Comparison of ENCODE assay signal across 28 mouse cellular contexts in genomic region chr19:40506965-40507364, GRCm38 (mm10). TPM values are rescaled to one million over a fixed set of nuclear protein-coding genes. Genes with fewer than 3 reads are reported as not detected.
A peak's percentile ranks its signal among the peaks of the same experiment; 100 is the strongest.
DNase-seq lines count a peak whose midpoint lies in the region; ATAC-seq and TF ChIP-seq lines count a peak whose summit lies in the region.
"Had no signal": no experiment of that assay in that cellular context is flagged by ENCODE, and none has a peak within 500 bp of the region (broad histone marks: within the 10 kb centered on the region; RNA-seq: fewer than 3 reads in every experiment).

No protein-coding gene starts in this region.

- TF ChIP-seq CTCF in liver, adult 2 months (IDR thresholded peaks at IDR 0.05; ENCODE audit: low read depth, low read length), result no peak

- H3K79me2 ChIP-seq in liver, adult 2 months (ENCODE audit: control insufficient read depth, insufficient read depth, low read length), result peaks cover 17% of the 10 kb centered on the region; the same call in 1 of the 2 replicates

- no peaks in the 10 kb centered on the region for H3K36me3 ChIP-seq in liver, adult 2 months (ENCODE audit: control insufficient read depth, insufficient read depth, low read length)
- no peaks in the 10 kb centered on the region for H3K36me3 ChIP-seq in liver, embryonic 16.5 days (ENCODE audit: control insufficient read depth, insufficient read depth)
- H3K36me3 ChIP-seq in liver, embryonic 12.5 days, result peaks cover 7% of the 10 kb centered on the region
- H3K36me3 ChIP-seq in forebrain, embryonic 13.5 days (ENCODE audit: poor library complexity, severe bottlenecking), result peaks cover 8% of the 10 kb centered on the region; the same call in 1 of the 2 replicates
- H3K36me3 ChIP-seq: embryonic facial prominence, embryonic 13.5 days; embryonic facial prominence, embryonic 15.5 days; forebrain, embryonic 10.5 days; forebrain, embryonic 15.5 days had no signal

- WGBS in liver, adult 2 months, result 17% methylated on average over 3 of the region's 3 CpGs
- WGBS in liver, embryonic 16.5 days (ENCODE audit: insufficient replicate concordance), result 84% methylated on average over 3 of the region's 3 CpGs
- 88% methylated on average over 3 of the region's 3 CpGs for WGBS in liver, embryonic 12.5 days (ENCODE audit: insufficient replicate concordance)
- 86% methylated on average over 3 of the region's 3 CpGs for WGBS in forebrain, embryonic 13.5 days

- ATAC-seq in liver, embryonic 16.5 days (ENCODE audit: low read depth), result 0 out of 2 replicates have a peak, but pooled peaks have one; percentile 9
- no peak for ATAC-seq in liver, embryonic 12.5 days
- ATAC-seq in forebrain, embryonic 13.5 days, result no peak
- ATAC-seq: CD4-positive, CD25-positive, alpha-beta regulatory T cell, adult 4 months; forebrain, embryonic 15.5 days; forebrain, postnatal 0 days had no signal

- H3K4me1 ChIP-seq in liver, adult 2 months (ENCODE audit: control insufficient read depth, insufficient read depth, low read length), result peaks cover 10% of the 10 kb centered on the region
- H3K4me1 ChIP-seq in liver, embryonic 16.5 days (ENCODE audit: control insufficient read depth, low read depth, low read length), result peaks cover 29% of the 10 kb centered on the region
- peaks cover 49% of the 10 kb centered on the region for H3K4me1 ChIP-seq in liver, embryonic 12.5 days
- peaks cover 26% of the 10 kb centered on the region for H3K4me1 ChIP-seq in brown adipose tissue, adult 24 weeks (ENCODE audit: control insufficient read depth, insufficient read depth, insufficient read length, low read length)
- peaks cover 26% of the 10 kb centered on the region for H3K4me1 ChIP-seq in forebrain, embryonic 13.5 days

- peak overlapping the region; percentile 64 for H3K27ac ChIP-seq in liver, adult 2 months (replicated peaks; ENCODE audit: insufficient read depth, low read depth, low read length)
- no peak overlapping the region for H3K27ac ChIP-seq in liver, embryonic 16.5 days (ENCODE audit: low read length)
- no peak overlapping the region for H3K27ac ChIP-seq in liver, embryonic 12.5 days
- peak overlapping the region; percentile 63; the same call in 1 of the 2 replicates for H3K27ac ChIP-seq in brown adipose tissue, adult 24 weeks (replicated peaks; ENCODE audit: low read depth, low read length)
- H3K27ac ChIP-seq in forebrain, embryonic 13.5 days, result no peak overlapping the region
- H3K27ac ChIP-seq: embryonic facial prominence, embryonic 13.5 days; embryonic facial prominence, embryonic 15.5 days; forebrain, embryonic 10.5 days; forebrain, embryonic 12.5 days; forebrain, embryonic 15.5 days had no signal

- H3K27me3 ChIP-seq in liver, adult 2 months (ENCODE audit: control insufficient read depth, insufficient read depth, low read length), result no peaks in the 10 kb centered on the region
- no peaks in the 10 kb centered on the region for H3K27me3 ChIP-seq in liver, embryonic 16.5 days (ENCODE audit: control insufficient read depth, insufficient read depth, low read depth, low read length)
- H3K27me3 ChIP-seq in liver, embryonic 12.5 days (replicated peaks), result no peaks in the 10 kb centered on the region
- H3K27me3 ChIP-seq in forebrain, embryonic 13.5 days, result no peaks in the 10 kb centered on the region
- H3K27me3 ChIP-seq: CH12.LX; embryonic facial prominence, embryonic 13.5 days; embryonic facial prominence, embryonic 15.5 days; forebrain, embryonic 12.5 days; forebrain, embryonic 15.5 days had no signal

- no peak overlapping the region for H3K4me2 ChIP-seq in liver, embryonic 16.5 days (ENCODE audit: low read depth, low read length)
- no peak overlapping the region for H3K4me2 ChIP-seq in liver, embryonic 12.5 days
- no peak overlapping the region for H3K4me2 ChIP-seq in forebrain, embryonic 13.5 days
- H3K4me2 ChIP-seq: embryonic facial prominence, embryonic 13.5 days; embryonic facial prominence, embryonic 15.5 days; forebrain, embryonic 12.5 days; forebrain, embryonic 15.5 days had no signal

- DNase-seq in liver, adult 2 months (ENCODE audit: extremely low read depth, low read depth, low spot score), result peak; percentile 89
- no peak for DNase-seq in liver
- peak; percentile 56 for DNase-seq in Muller cell, postnatal 12 days (ENCODE audit: inconsistent ontology term)
- DNase-seq in kidney, postnatal 4 days, result no peak
- DNase-seq: adrenal gland, adult 8-10 months; adrenal gland, postnatal 14 days; adrenal gland, postnatal 36 days; B cell, adult 2 months; cerebellum, adult 11 months; cerebellum, adult 18-20 months; cerebellum, adult 8-10 months; cerebellum, adult 9-11 months; cerebellum, postnatal 14 days; cerebellum, postnatal 36 days; embryo, embryonic 11 days; forebrain, postnatal 0 days had no signal

- H3K4me3 ChIP-seq in liver, adult 2 months (ENCODE audit: insufficient read depth, low read depth, low read length), result no peak overlapping the region
- H3K4me3 ChIP-seq in liver, embryonic 16.5 days (ENCODE audit: low read depth, low read length), result no peak overlapping the region
- no peak overlapping the region for H3K4me3 ChIP-seq in liver, embryonic 12.5 days
- no peak overlapping the region for H3K4me3 ChIP-seq in brown adipose tissue, adult 24 weeks (ENCODE audit: insufficient read depth, low read depth, low read length)
- H3K4me3 ChIP-seq in forebrain, embryonic 13.5 days, result no peak overlapping the region
- H3K4me3 ChIP-seq: embryonic facial prominence, embryonic 13.5 days; embryonic facial prominence, embryonic 15.5 days; erythroblast, embryonic 14.5 days; forebrain, embryonic 10.5 days; forebrain, embryonic 12.5 days; forebrain, embryonic 15.5 days had no signal

- TF ChIP-seq POLR2A in liver, adult 2 months (IDR thresholded peaks at IDR 0.05; ENCODE audit: extremely low read depth, insufficient read depth, low read length), result no peak

- no peaks in the 10 kb centered on the region for H3K9me3 ChIP-seq in liver, embryonic 16.5 days (replicated peaks; ENCODE audit: control insufficient read depth, low read length)
- H3K9me3 ChIP-seq in liver, embryonic 12.5 days (replicated peaks), result no peaks in the 10 kb centered on the region
- no peaks in the 10 kb centered on the region for H3K9me3 ChIP-seq in forebrain, embryonic 13.5 days (replicated peaks)
- H3K9me3 ChIP-seq: embryonic facial prominence, embryonic 15.5 days; forebrain, embryonic 12.5 days; forebrain, embryonic 15.5 days had no signal

- no peak overlapping the region for H3K9ac ChIP-seq in liver, adult 2 months (ENCODE audit: low read depth, low read length)
- no peak overlapping the region for H3K9ac ChIP-seq in liver, embryonic 16.5 days (ENCODE audit: low read depth, low read length)
- H3K9ac ChIP-seq in liver, embryonic 12.5 days, result no peak overlapping the region
- no peak overlapping the region for H3K9ac ChIP-seq in forebrain, embryonic 13.5 days
- H3K9ac ChIP-seq: embryonic facial prominence, embryonic 13.5 days; embryonic facial prominence, embryonic 15.5 days; forebrain, embryonic 12.5 days; forebrain, embryonic 15.5 days; forebrain, postnatal 0 days had no signal

RNA-seq across cellular contexts. Expression of gene Sorbs1, which starts 6.6 kb away (rescaled TPM):
- 41.0 and 47.2 TPM in 2 replicates for total RNA-seq in liver, adult 2 months (2014; rRNA removed)
- 10.4 and 12.0 TPM in 2 replicates for polyA plus RNA-seq in liver, adult 2 months (2012; rRNA removed)
- polyA plus RNA-seq in liver, embryonic 16.5 days (2015; fragmentation: Nextera tagmentation; extraction: Ambion mirVana), result 37.7 and 39.6 TPM in 2 replicates
- polyA plus RNA-seq in liver, embryonic 12.5 days (2016; fragmentation: Nextera tagmentation; extraction: Ambion mirVana), result 34.3 and 35.1 TPM in 2 replicates
- polyA plus RNA-seq in brown adipose tissue, adult 24 weeks (2012; ENCODE audit: insufficient read depth, insufficient read length, missing spikeins), result 254 and 431 TPM in 2 replicates
- 84.1 and 84.9 TPM in 2 replicates for polyA plus RNA-seq in forebrain, embryonic 13.5 days (2015; fragmentation: Nextera tagmentation; extraction: Ambion mirVana)

Comparison
In these comparisons a context has a peak if more than half of its experiments do, and no peak if none do; other contexts are left out.
1. DNase-seq: peak in liver, adult 2 months (single experiment) and Muller cell, postnatal 12 days (single experiment); none in liver (single experiment) and kidney, postnatal 4 days (0 of 2).
2. H3K27ac ChIP-seq: peak in liver, adult 2 months (single experiment) and brown adipose tissue, adult 24 weeks (single experiment); none in liver, embryonic 16.5 days (single experiment), liver, embryonic 12.5 days (single experiment) and forebrain, embryonic 13.5 days (single experiment).